Mouse (Mus musculus): ENCODE measurements around the gene Myh2. TPM values are rescaled to one million over a fixed set of nuclear protein-coding genes. Genes with fewer than 3 reads are reported as not detected.

Gene Myh2
- polyA plus RNA-seq, 1 experiment = 10.5 TPM

- Histone ChIP-seq H3K4me1 (ENCODE audit: control insufficient read depth, insufficient read depth, low read length) (no peaks in the 10 kb centered on the region), H3K27ac (ENCODE audit: insufficient read depth, low read depth, low read length) (no peak overlapping the region), H3K27me3 (replicated peaks; ENCODE audit: control insufficient read depth, insufficient read depth, low read length) (no peaks in the 10 kb centered on the region; the same call in 1 of the 2 replicates), H3K4me3 (ENCODE audit: insufficient read depth, low read depth, low read length) (no peak overlapping the region), H3K36me3 (ENCODE audit: control insufficient read depth, insufficient read depth, low read length) (no peaks in the 10 kb centered on the region)
- WGBS = 81% methylated on average over 2 of the region's 2 CpGs
- DNase-seq = no peak
- TF ChIP-seq POLR2A (IDR thresholded peaks at IDR 0.05; ENCODE audit: low read depth, low read length) (no peak), CTCF (conservative IDR thresholded peaks at IDR 0.05; ENCODE audit: insufficient read depth, insufficient read length, low read depth, low read length) (no peak)
Measured at GRCm38 (mm10) chr11:67172439-67172838, 1.6 kb downstream of the Myh2 start.

- no peaks in the 10 kb centered on the region for H3K4me1 ChIP-seq (ENCODE audit: control insufficient read depth, insufficient read depth, low read length)
- no peak overlapping the region for H3K4me3 ChIP-seq (ENCODE audit: insufficient read depth, low read depth, low read length)
- H3K36me3 ChIP-seq (ENCODE audit: control insufficient read depth, insufficient read depth, low read length) = no peaks in the 10 kb centered on the region
- 73% methylated on average over 5 of the region's 5 CpGs for WGBS
- no peak overlapping the region for H3K27ac ChIP-seq (ENCODE audit: insufficient read depth, low read depth, low read length)
- DNase-seq = no peak
- TF ChIP-seq CTCF (conservative IDR thresholded peaks at IDR 0.05; ENCODE audit: insufficient read depth, insufficient read length, low read depth, low read length) = no peak
- no peak for TF ChIP-seq POLR2A (IDR thresholded peaks at IDR 0.05; ENCODE audit: low read depth, low read length)
- no peaks in the 10 kb centered on the region; the same call in 1 of the 2 replicates for H3K27me3 ChIP-seq (replicated peaks; ENCODE audit: control insufficient read depth, insufficient read depth, low read length)
Measured at GRCm38 (mm10) chr11:67176376-67176775, 5.5 kb downstream of the Myh2 start.

DNA sequence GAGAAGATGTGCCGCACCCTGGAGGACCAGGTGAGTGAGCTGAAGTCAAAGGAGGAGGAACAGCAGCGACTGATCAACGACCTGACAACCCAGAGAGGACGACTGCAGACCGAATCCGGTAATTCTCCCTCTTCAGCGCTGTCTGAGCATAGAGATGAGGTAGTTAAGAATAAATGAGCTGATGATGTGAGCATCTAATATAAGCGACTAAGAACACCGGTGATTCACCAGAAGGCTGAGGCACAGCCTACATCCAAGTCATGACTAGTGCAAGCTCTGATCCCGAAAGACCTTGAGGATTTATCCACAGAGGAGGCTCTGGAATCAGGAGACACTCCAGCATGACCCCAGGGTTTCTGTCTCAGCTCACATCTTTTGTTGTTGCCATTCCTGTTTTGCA, 19.5 kb downstream of the Myh2 start:
- Histone ChIP-seq H3K27me3 (replicated peaks; ENCODE audit: control insufficient read depth, insufficient read depth, low read length) (no peaks in the 10 kb centered on the region; the same call in 1 of the 2 replicates), H3K27ac (ENCODE audit: insufficient read depth, low read depth, low read length) (no peak overlapping the region), H3K4me3 (ENCODE audit: insufficient read depth, low read depth, low read length) (no peak overlapping the region), H3K4me1 (ENCODE audit: control insufficient read depth, insufficient read depth, low read length) (no peaks in the 10 kb centered on the region), H3K36me3 (ENCODE audit: control insufficient read depth, insufficient read depth, low read length) (no peaks in the 10 kb centered on the region)
- no peak for DNase-seq
- TF ChIP-seq POLR2A (IDR thresholded peaks at IDR 0.05; ENCODE audit: low read depth, low read length) = no peak
- TF ChIP-seq CTCF (conservative IDR thresholded peaks at IDR 0.05; ENCODE audit: insufficient read depth, insufficient read length, low read depth, low read length) = no peak
- WGBS = 78% methylated on average over 10 of the region's 10 CpGs

DNA sequence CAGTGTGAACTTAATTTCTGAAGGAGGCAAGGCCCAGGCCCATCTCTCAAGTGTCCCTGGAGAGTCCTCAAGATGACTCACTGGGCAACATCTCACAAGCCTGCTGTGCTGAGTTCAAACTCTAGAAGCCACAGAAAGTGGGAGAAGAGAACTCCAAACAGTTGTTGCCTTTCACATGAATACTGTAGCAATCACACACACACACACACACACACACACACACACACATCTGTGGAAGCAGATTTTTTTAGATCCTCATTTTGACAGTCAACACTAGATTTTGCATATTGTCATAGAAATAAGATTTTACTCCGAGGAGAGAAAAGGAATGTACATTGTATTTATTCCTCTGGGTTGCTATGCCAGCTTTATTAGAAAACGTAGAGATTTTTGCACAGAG, 20.0 kb downstream of the Myh2 start:
- no peak overlapping the region for H3K4me3 ChIP-seq (ENCODE audit: insufficient read depth, low read depth, low read length)
- no peaks in the 10 kb centered on the region; the same call in 1 of the 2 replicates for H3K27me3 ChIP-seq (replicated peaks; ENCODE audit: control insufficient read depth, insufficient read depth, low read length)
- no peak overlapping the region for H3K27ac ChIP-seq (ENCODE audit: insufficient read depth, low read depth, low read length)
- no peak for DNase-seq
- TF ChIP-seq CTCF (conservative IDR thresholded peaks at IDR 0.05; ENCODE audit: insufficient read depth, insufficient read length, low read depth, low read length) (no peak), POLR2A (IDR thresholded peaks at IDR 0.05; ENCODE audit: low read depth, low read length) (no peak)
- WGBS = 86% methylated on average over 2 of the region's 2 CpGs
- H3K4me1 ChIP-seq (ENCODE audit: control insufficient read depth, insufficient read depth, low read length) = no peaks in the 10 kb centered on the region
- H3K36me3 ChIP-seq (ENCODE audit: control insufficient read depth, insufficient read depth, low read length) = no peaks in the 10 kb centered on the region

DNA sequence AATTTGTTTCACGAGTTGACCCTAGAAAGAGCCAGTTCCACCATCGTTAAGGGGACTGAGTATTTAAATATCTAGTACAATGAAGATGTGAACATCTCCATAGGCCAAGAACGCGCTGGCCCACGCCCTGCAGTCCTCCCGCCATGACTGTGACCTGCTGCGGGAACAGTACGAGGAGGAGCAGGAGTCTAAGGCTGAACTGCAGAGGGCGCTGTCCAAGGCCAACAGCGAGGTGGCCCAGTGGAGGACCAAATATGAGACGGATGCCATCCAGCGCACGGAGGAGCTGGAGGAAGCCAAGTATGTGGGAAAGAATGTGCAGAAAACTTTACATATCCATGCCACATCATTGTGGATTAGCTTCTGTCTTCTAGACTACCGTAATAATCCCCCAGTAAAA, 20.7 kb downstream of the Myh2 start:
- Histone ChIP-seq H3K4me3 (ENCODE audit: insufficient read depth, low read depth, low read length) (no peak overlapping the region), H3K27ac (ENCODE audit: insufficient read depth, low read depth, low read length) (no peak overlapping the region), H3K4me1 (ENCODE audit: control insufficient read depth, insufficient read depth, low read length) (no peaks in the 10 kb centered on the region), H3K36me3 (ENCODE audit: control insufficient read depth, insufficient read depth, low read length) (no peaks in the 10 kb centered on the region), H3K27me3 (replicated peaks; ENCODE audit: control insufficient read depth, insufficient read depth, low read length) (no peaks in the 10 kb centered on the region; the same call in 1 of the 2 replicates)
- WGBS = 89% methylated on average over 14 of the region's 14 CpGs
- no peak for DNase-seq
- no peak for TF ChIP-seq CTCF (conservative IDR thresholded peaks at IDR 0.05; ENCODE audit: insufficient read depth, insufficient read length, low read depth, low read length)
- TF ChIP-seq POLR2A (IDR thresholded peaks at IDR 0.05; ENCODE audit: low read depth, low read length) = no peak

GRCm38 (mm10) chr11:67199321-67199720, 28.5 kb downstream of the Myh2 start:
- no peaks in the 10 kb centered on the region for H3K27me3 ChIP-seq (replicated peaks; ENCODE audit: control insufficient read depth, insufficient read depth, low read length)
- H3K27ac ChIP-seq (ENCODE audit: insufficient read depth, low read depth, low read length) = no peak overlapping the region
- H3K4me1 ChIP-seq (ENCODE audit: control insufficient read depth, insufficient read depth, low read length) = no peaks in the 10 kb centered on the region
- no peaks in the 10 kb centered on the region for H3K36me3 ChIP-seq (ENCODE audit: control insufficient read depth, insufficient read depth, low read length)
- 36% methylated on average over 1 of the region's 1 CpGs for WGBS
- no peak overlapping the region for H3K4me3 ChIP-seq (ENCODE audit: insufficient read depth, low read depth, low read length)
- DNase-seq = no peak
- TF ChIP-seq POLR2A (IDR thresholded peaks at IDR 0.05; ENCODE audit: low read depth, low read length) = no peak
- TF ChIP-seq CTCF (conservative IDR thresholded peaks at IDR 0.05; ENCODE audit: insufficient read depth, insufficient read length, low read depth, low read length) = no peak

DNA sequence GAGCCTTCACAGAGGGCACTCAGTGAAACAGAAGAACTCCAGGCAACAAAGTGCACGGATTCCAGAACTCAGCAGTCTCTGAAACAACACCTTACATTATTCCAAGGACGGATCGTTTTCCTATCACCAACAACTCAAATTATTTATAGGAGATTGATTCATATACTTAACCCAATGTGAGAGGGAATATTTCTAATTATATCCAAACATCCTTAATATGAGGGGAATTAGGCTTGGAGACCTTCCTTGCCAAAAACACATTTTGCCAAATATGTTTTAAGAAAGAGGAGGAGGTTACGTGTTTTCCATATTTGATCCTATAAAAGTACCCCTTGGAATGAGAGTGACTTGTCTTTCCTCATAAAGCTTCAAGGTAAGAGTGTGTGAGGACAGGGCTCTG, 28.9 kb downstream of the Myh2 start, which contains the start of gene Myh1:
Gene Myh1 (plus strand): TSS at position 301 of the 400 bp plus-strand sequence.
- Histone ChIP-seq H3K27me3 (replicated peaks; ENCODE audit: control insufficient read depth, insufficient read depth, low read length) (no peaks in the 10 kb centered on the region), H3K4me3 (ENCODE audit: insufficient read depth, low read depth, low read length) (no peak within 1 kb of the TSS), H3K36me3 (ENCODE audit: control insufficient read depth, insufficient read depth, low read length) (no peaks in the 10 kb centered on the region), H3K27ac (ENCODE audit: insufficient read depth, low read depth, low read length) (no peak within 1 kb of the TSS), H3K4me1 (ENCODE audit: control insufficient read depth, insufficient read depth, low read length) (no peaks in the 10 kb centered on the region)
- TF ChIP-seq POLR2A (IDR thresholded peaks at IDR 0.05; ENCODE audit: low read depth, low read length) = no peak
- no peak for TF ChIP-seq CTCF (conservative IDR thresholded peaks at IDR 0.05; ENCODE audit: insufficient read depth, insufficient read length, low read depth, low read length)
- DNase-seq = no peak
- WGBS = 51% methylated on average over 4 of the region's 4 CpGs
